Mouse (Mus musculus) kidney, postnatal 4 days (tissue): ENCODE results near the gene Cbx7.
"Not testable (repeated sequence)": the region's sequence is repeated elsewhere in the genome, so short reads cannot be mapped to it uniquely, and the experiment has no call there.

Source experiments
- DNase-seq, 2 experiments: peaks; one replicate each; pipeline ENCODE4 v3.0.0; 2021; ENCODE audit warnings: mixed read lengths in 2 of 2

The Cbx7 gene

GRCm38 (mm10) chr15:79946790-79947189, 24.1 kb downstream of the Cbx7 start:
- DNase-seq = peak; percentile 60 to 68

- peak; percentile 94 for DNase-seq
Measured at GRCm38 (mm10) chr15:79946022-79946421, 24.9 kb downstream of the Cbx7 start.

GRCm38 (mm10) chr15:79944948-79945347, 26.0 kb downstream of the Cbx7 start:
- no peak for DNase-seq

- no peak for DNase-seq
Measured at GRCm38 (mm10) chr15:79943584-79943983, 27.3 kb downstream of the Cbx7 start.

- no peak for DNase-seq
Measured at GRCm38 (mm10) chr15:79942541-79942940, 28.4 kb downstream of the Cbx7 start.

- DNase-seq = peak; percentile 64 to 65
Measured at GRCm38 (mm10) chr15:79940932-79941331, 30.0 kb downstream of the Cbx7 start.

- no peak for DNase-seq
Measured at GRCm38 (mm10) chr15:79939913-79940312, 31.0 kb downstream of the Cbx7 start.

GRCm38 (mm10) chr15:79939501-79939900, 31.4 kb downstream of the Cbx7 start:
- not testable (repeated sequence) for DNase-seq

GRCm38 (mm10) chr15:79939020-79939419, 31.9 kb downstream of the Cbx7 start:
- no peak for DNase-seq

GRCm38 (mm10) chr15:79936374-79936751, 34.6 kb downstream of the Cbx7 start:
- DNase-seq = no peak

GRCm38 (mm10) chr15:79935654-79936373, 35.1 kb downstream of the Cbx7 start:
- DNase-seq = no peak

GRCm38 (mm10) chr15:79934776-79935175, 36.1 kb downstream of the Cbx7 start:
- DNase-seq = no peak

- DNase-seq = peak in 1 of 2 experiments; percentile 43
Measured at GRCm38 (mm10) chr15:79933670-79934514, 37.0 kb downstream of the Cbx7 start.

- DNase-seq = no peak
Measured at GRCm38 (mm10) chr15:79933052-79933669, 37.8 kb downstream of the Cbx7 start.

- peak; percentile 92 to 95 for DNase-seq
Measured at GRCm38 (mm10) chr15:79932323-79932987, 38.5 kb downstream of the Cbx7 start.

- peak; percentile 28 to 52 for DNase-seq
Measured at GRCm38 (mm10) chr15:79931496-79932141, 39.3 kb downstream of the Cbx7 start.

- no peak for DNase-seq
Measured at GRCm38 (mm10) chr15:79929734-79930133, 41.2 kb downstream of the Cbx7 start.

GRCm38 (mm10) chr15:79928736-79929135, 42.2 kb downstream of the Cbx7 start:
- DNase-seq = no peak

GRCm38 (mm10) chr15:79928316-79928715, 42.6 kb downstream of the Cbx7 start:
- DNase-seq = no peak

- DNase-seq = peak; percentile 97
Measured at GRCm38 (mm10) chr15:79927637-79928122, 43.2 kb downstream of the Cbx7 start.

GRCm38 (mm10) chr15:79926856-79927416, 44.0 kb downstream of the Cbx7 start:
- DNase-seq = no peak

GRCm38 (mm10) chr15:79919787-79920186, 51.1 kb downstream of the Cbx7 start:
- no peak for DNase-seq
